Mouse (Mus musculus) hindbrain, postnatal 0 days (tissue): ENCODE measurements around the gene Ehhadh. TPM values are rescaled to one million over a fixed set of nuclear protein-coding genes. Genes with fewer than 3 reads are reported as not detected.

Experiments used
- ATAC-seq: fragments of 200-750 bp; cut with Nextera tagmentation; 2 replicates; pipeline ENCODE4 v1.8.0; 2017; ENCODE audit warnings: mild to moderate bottlenecking, moderate TSS enrichment, moderate library complexity
- DNase-seq: peaks from one replicate; pipeline ENCODE4 v3.0.0-alpha.2; 2015; ENCODE audit warnings: low spot score
- H3K27ac ChIP-seq: fragments of 300-500 bp; sonication (generic); 2 replicates; pipeline ENCODE4 v1.5.1; 2014; ENCODE audit warnings: mild to moderate bottlenecking
- H3K27me3 ChIP-seq: fragments of 300-500 bp; sonication (generic); 2 replicates; pipeline ENCODE4 v1.6.1; 2014; ENCODE audit warnings: low read length, mixed read lengths; ENCODE audit not compliant: insufficient read depth
- H3K36me3 ChIP-seq: fragments of 300-500 bp; sonication (generic); 2 replicates; pipeline ENCODE4 v1.6.1; 2014; ENCODE audit warnings: low read length, mixed read lengths; ENCODE audit not compliant: insufficient read depth
- H3K4me1 ChIP-seq: fragments of 300-500 bp; sonication (generic); 2 replicates; pipeline ENCODE4 v1.6.1; 2014; ENCODE audit warnings: antibody characterized with exemption, low read length, mixed read lengths; ENCODE audit not compliant: insufficient read depth
- H3K4me2 ChIP-seq: fragments of 300-500 bp; sonication (generic); 2 replicates; pipeline ENCODE4 v1.6.1; 2014; ENCODE audit warnings: low read depth, mild to moderate bottlenecking, low read length, moderate library complexity, mixed read lengths
- H3K4me3 ChIP-seq: fragments of 300-500 bp; sonication (generic); 2 replicates; pipeline ENCODE4 v1.5.1; 2014; ENCODE audit warnings: low read length
- H3K9ac ChIP-seq: fragments of 300-500 bp; sonication (generic); replicated peaks from 2 replicates; pipeline ENCODE4 v1.6.1; 2014; ENCODE audit warnings: mild to moderate bottlenecking, low read length, moderate library complexity, mixed read lengths
- H3K9me3 ChIP-seq: fragments of 300-500 bp; sonication (generic); 2 replicates; pipeline ENCODE4 v1.6.1; 2016; ENCODE audit warnings: low read length, mixed read lengths
- CTCF ChIP-seq: IDR thresholded peaks from 2 replicates; pipeline ENCODE4 v1.5.1; 2016; ENCODE audit warnings: antibody characterized with exemption, control low read depth, low read depth
- WGBS: fragments of 180-500 bp; shearing (Covaris S2); extraction: QIAGEN DNeasy Blood & Tissue Kit; methylation state at CpG from one replicate; pipeline ENCODE4 v1.1.7; 2014; 5-methylcytosine and 5-hydroxymethylcytosine counted together
- polyA plus RNA-seq: library from polyadenylated mRNA; unstranded; fragments of >200 nt; fragmentation: Nextera tagmentation; extraction: Ambion mirVana; gene quantifications from 2 replicates; pipeline ENCODE4 v1.2.1, GENCODE M21; 2015
- total RNA-seq: library from RNA; depleted of rRNA; stranded (reverse); fragments of >200 nt; gene quantifications from 2 replicates; pipeline ENCODE4 v1.2.3, GENCODE M21; 2014

The Ehhadh gene
- total and polyA plus RNA-seq, 2 experiments from 2014 or later, result 2.2 to 2.6 TPM

GRCm38 (mm10) chr16:21779149-21779548 lies 8.5 kb downstream of the Ehhadh start:
- no peaks in the 10 kb centered on the region for H3K36me3 ChIP-seq
- H3K27ac ChIP-seq, result no peak overlapping the region
- no peak overlapping the region for H3K4me3 ChIP-seq
- H3K27me3 ChIP-seq, result no peaks in the 10 kb centered on the region
- no peak for TF ChIP-seq CTCF
- ATAC-seq (no peak), DNase-seq (no peak)
- no peaks in the 10 kb centered on the region for H3K4me1 ChIP-seq
- H3K9me3 ChIP-seq, result no peaks in the 10 kb centered on the region
- no peak overlapping the region for H3K4me2 ChIP-seq
- 87% methylated on average over 4 of the region's 4 CpGs for WGBS
- H3K9ac ChIP-seq, result no peak overlapping the region

- DNase-seq (peak; percentile 46), ATAC-seq (no peak)
- H3K4me1 ChIP-seq, result no peaks in the 10 kb centered on the region
- 43% methylated on average over 3 of the region's 3 CpGs for WGBS
- H3K27me3 ChIP-seq, result no peaks in the 10 kb centered on the region
- no peaks in the 10 kb centered on the region for H3K9me3 ChIP-seq
- peak overlapping the region; percentile 19 for H3K4me3 ChIP-seq
- no peaks in the 10 kb centered on the region for H3K36me3 ChIP-seq
- H3K9ac ChIP-seq, result no peak overlapping the region
- no peak overlapping the region for H3K27ac ChIP-seq
- peak overlapping the region; percentile 35; the same call in 1 of the 2 replicates for H3K4me2 ChIP-seq
- no peak for TF ChIP-seq CTCF
Measured at GRCm38 (mm10) chr16:21778293-21778866, 9.2 kb downstream of the Ehhadh start.

- no peak overlapping the region for H3K9ac ChIP-seq
- no peak overlapping the region for H3K4me3 ChIP-seq
- TF ChIP-seq CTCF, result no peak
- no peaks in the 10 kb centered on the region for H3K4me1 ChIP-seq
- no peak overlapping the region for H3K4me2 ChIP-seq
- no peak overlapping the region for H3K27ac ChIP-seq
- no peaks in the 10 kb centered on the region for H3K27me3 ChIP-seq
- DNase-seq (no peak), ATAC-seq (no peak)
- WGBS, result 71% methylated on average over 4 of the region's 4 CpGs
- no peaks in the 10 kb centered on the region for H3K9me3 ChIP-seq
- H3K36me3 ChIP-seq, result no peaks in the 10 kb centered on the region
Measured at GRCm38 (mm10) chr16:21774725-21775124, 12.9 kb downstream of the Ehhadh start.

GRCm38 (mm10) chr16:21769667-21770066 lies 17.9 kb downstream of the Ehhadh start:
- Histone ChIP-seq H3K9ac (no peak overlapping the region), H3K4me3 (no peak overlapping the region), H3K27me3 (no peaks in the 10 kb centered on the region), H3K9me3 (no peaks in the 10 kb centered on the region), H3K27ac (no peak overlapping the region), H3K36me3 (0 out of 2 replicates have a peak, but pooled peaks cover 4% of the 10 kb centered on the region), H3K4me1 (no peaks in the 10 kb centered on the region), H3K4me2 (no peak overlapping the region)
- TF ChIP-seq CTCF, result peak; percentile 60
- peak; percentile 54 for DNase-seq
- 82% methylated on average over 5 of the region's 5 CpGs for WGBS
- ATAC-seq, result no peak

- H3K4me2 ChIP-seq, result no peak overlapping the region
- WGBS, result 73% methylated on average over 3 of the region's 3 CpGs
- no peaks in the 10 kb centered on the region for H3K4me1 ChIP-seq
- H3K9ac ChIP-seq, result no peak overlapping the region
- peak; percentile 30 for DNase-seq
- TF ChIP-seq CTCF, result peak; percentile 50
- H3K9me3 ChIP-seq, result no peaks in the 10 kb centered on the region
- ATAC-seq, result no peak
- no peak overlapping the region for H3K27ac ChIP-seq
- H3K4me3 ChIP-seq, result no peak overlapping the region
- no peaks in the 10 kb centered on the region for H3K27me3 ChIP-seq
- 0 out of 2 replicates have a peak, but pooled peaks cover 4% of the 10 kb centered on the region for H3K36me3 ChIP-seq
Measured at GRCm38 (mm10) chr16:21768255-21768654, 19.4 kb downstream of the Ehhadh start.

- TF ChIP-seq CTCF, result no peak
- H3K36me3 ChIP-seq, result no peaks in the 10 kb centered on the region
- ATAC-seq (no peak), DNase-seq (no peak)
- H3K27me3 ChIP-seq, result no peaks in the 10 kb centered on the region
- no peaks in the 10 kb centered on the region for H3K4me1 ChIP-seq
- no peak overlapping the region for H3K9ac ChIP-seq
- H3K4me2 ChIP-seq, result no peak overlapping the region
- no peaks in the 10 kb centered on the region for H3K9me3 ChIP-seq
- H3K4me3 ChIP-seq, result no peak overlapping the region
- 79% methylated on average over 1 of the region's 1 CpGs for WGBS
- no peak overlapping the region for H3K27ac ChIP-seq
Measured at GRCm38 (mm10) chr16:21758447-21758846, 29.2 kb downstream of the Ehhadh start.

- H3K27me3 ChIP-seq, result no peaks in the 10 kb centered on the region
- no peak overlapping the region for H3K4me2 ChIP-seq
- no peak overlapping the region for H3K4me3 ChIP-seq
- TF ChIP-seq CTCF, result no peak
- H3K9ac ChIP-seq, result no peak overlapping the region
- H3K4me1 ChIP-seq, result no peaks in the 10 kb centered on the region
- no peak overlapping the region for H3K27ac ChIP-seq
- DNase-seq (peak; percentile 4), ATAC-seq (no peak)
- H3K36me3 ChIP-seq, result no peaks in the 10 kb centered on the region
- H3K9me3 ChIP-seq, result no peaks in the 10 kb centered on the region
- 85% methylated on average over 6 of the region's 6 CpGs for WGBS
Measured at GRCm38 (mm10) chr16:21743401-21743800, 44.2 kb downstream of the Ehhadh start.
